ENCODE assay signal across 25 mouse cellular contexts in genomic region chr19:57541693-57542314, GRCm38 (mm10).
"Had no signal": no experiment of that assay in that cellular context is flagged by ENCODE, and none has a peak within 500 bp of the region (broad histone marks: within the 10 kb centered on the region; RNA-seq: fewer than 3 reads in every experiment).

No protein-coding gene starts in this region.

- H3K4me1 ChIP-seq: megakaryocyte, embryonic 14.5 days; stomach, embryonic 15.5 days had no signal

- H3K9ac ChIP-seq: limb, embryonic 12.5 days; limb, embryonic 15.5 days; lung, embryonic 14.5 days; midbrain, embryonic 13.5 days; neural tube, embryonic 13.5 days; stomach, embryonic 15.5 days had no signal

- H3K36me3 ChIP-seq: limb, embryonic 12.5 days; limb, embryonic 15.5 days; midbrain, embryonic 10.5 days; midbrain, embryonic 13.5 days; neural tube, embryonic 13.5 days; stomach, embryonic 15.5 days had no signal

- ATAC-seq: intestine, postnatal 0 days; lung, postnatal 0 days; midbrain, embryonic 13.5 days; midbrain, embryonic 16.5 days had no signal

- H3K4me2 ChIP-seq: limb, embryonic 12.5 days; limb, embryonic 15.5 days; lung, embryonic 14.5 days; midbrain, embryonic 13.5 days; neural tube, embryonic 13.5 days; stomach, embryonic 15.5 days had no signal

- H3K27ac ChIP-seq: kidney, postnatal 0 days; layer of hippocampus, adult 2 months; limb, embryonic 12.5 days; limb, embryonic 15.5 days; midbrain, embryonic 10.5 days; midbrain, embryonic 13.5 days; neural tube, embryonic 13.5 days; stomach, embryonic 15.5 days had no signal

- DNase-seq: kidney, adult 2 months; kidney, postnatal 25 days; layer of hippocampus, adult 9-11 months; left cerebral cortex, postnatal 4 days; lung, embryonic 14.5 days; retina, postnatal 1 day; right cerebral cortex, postnatal 25 days; spleen, adult 18-20 months; thymus, adult 2 months; thymus, postnatal 14 days; thymus, postnatal 4 days had no signal

- H3K27me3 ChIP-seq: limb, embryonic 15.5 days; midbrain, embryonic 13.5 days; neural tube, embryonic 13.5 days; stomach, embryonic 15.5 days had no signal

- H3K4me3 ChIP-seq: layer of hippocampus, adult 2 months; left cerebral cortex, adult 2 months; limb, embryonic 12.5 days; limb, embryonic 15.5 days; megakaryocyte, embryonic 14.5 days; midbrain, embryonic 10.5 days; midbrain, embryonic 13.5 days; myocyte; neural tube, embryonic 13.5 days; stomach, embryonic 15.5 days had no signal

- H3K9me3 ChIP-seq: limb, embryonic 12.5 days; limb, embryonic 15.5 days; megakaryocyte, embryonic 14.5 days; midbrain, embryonic 10.5 days; midbrain, embryonic 13.5 days; neural tube, embryonic 13.5 days; stomach, embryonic 15.5 days had no signal
